Mouse (Mus musculus): ENCODE results near the gene Rsrc1.

Gene Rsrc1

DNA sequence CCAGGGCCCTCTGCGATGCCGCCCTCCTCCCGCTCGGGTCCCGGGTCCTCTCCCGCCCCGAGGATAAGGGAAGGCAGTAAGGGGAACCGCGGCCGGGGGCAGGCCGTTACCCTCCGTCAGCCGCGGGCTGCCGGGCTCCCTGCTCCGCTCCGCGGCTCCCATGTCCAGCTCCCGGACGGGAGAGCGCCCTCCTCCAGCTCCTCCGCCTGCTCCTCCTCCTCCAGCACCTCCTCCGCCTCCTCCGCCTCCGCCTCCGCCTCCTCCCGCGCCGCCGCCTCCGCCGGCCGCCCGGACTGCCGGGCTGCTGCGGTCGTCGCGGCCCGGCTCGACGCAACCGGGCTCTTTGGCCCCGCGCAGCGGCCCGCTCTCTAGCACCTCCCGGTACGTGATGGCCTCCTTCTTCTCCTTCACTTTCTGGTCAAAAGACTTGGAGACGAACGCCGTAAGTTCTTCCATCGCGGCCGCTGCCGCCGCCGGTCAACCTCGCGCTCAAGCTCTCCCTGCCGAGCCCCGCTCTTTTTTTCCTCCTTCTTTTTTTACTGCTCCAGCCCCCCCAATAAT lies at the start of gene Rsrc1:
Gene Rsrc1, plus strand, starts transcription at position 290 of the 561 bp plus-strand sequence.
- peak; percentile 49 for DNase-seq (ENCODE audit: low spot score)

GRCm38 (mm10) chr3:66939675-66940074 lies 41.5 kb upstream of the Rsrc1 start:
- DNase-seq (ENCODE audit: low spot score), result no peak

DNA sequence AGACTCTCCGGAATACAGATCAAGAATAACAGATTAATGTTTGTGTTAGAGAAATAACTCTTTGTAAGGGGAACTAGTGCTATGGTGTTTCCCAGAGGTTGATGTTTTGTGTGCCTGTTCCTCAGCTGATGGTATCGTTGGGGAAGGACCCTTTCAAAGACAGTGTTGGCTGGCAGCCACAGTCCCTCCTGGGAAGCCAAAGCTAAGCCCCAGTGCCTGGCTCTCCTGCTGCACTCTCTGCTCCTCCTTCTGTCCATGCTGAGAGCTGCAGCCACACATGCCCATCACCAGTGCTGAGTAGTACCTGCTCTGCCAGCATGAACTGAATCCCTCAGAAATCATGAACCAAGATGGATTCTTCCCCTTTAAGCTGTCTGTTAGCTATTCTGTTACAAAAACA lies 26.1 kb upstream of the Rsrc1 start:
- DNase-seq (ENCODE audit: low spot score), result no peak

- no peak for DNase-seq (ENCODE audit: low spot score)
Observed at GRCm38 (mm10) chr3:66959972-66960371, 21.2 kb upstream of the Rsrc1 start.

DNA sequence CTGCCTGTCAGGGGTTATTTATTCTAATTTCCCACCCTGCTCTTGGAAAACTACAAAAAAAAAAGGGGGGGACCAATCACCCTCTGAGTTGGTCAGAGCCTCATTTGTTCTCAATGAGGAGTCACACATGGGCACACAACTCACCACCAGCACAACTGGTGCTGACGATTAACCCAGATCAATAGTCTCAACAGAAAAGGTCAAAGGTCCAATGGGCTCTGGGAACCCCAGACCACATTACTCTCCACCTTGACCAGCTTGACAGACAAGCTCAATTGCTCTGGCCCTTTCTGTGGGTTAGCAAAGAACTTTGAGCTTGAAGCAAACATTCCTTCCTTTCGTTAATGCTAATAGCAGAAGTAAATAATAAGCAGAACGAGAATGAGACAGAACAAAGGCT lies 16.3 kb upstream of the Rsrc1 start:
- DNase-seq (ENCODE audit: low spot score), result no peak

- no peak for DNase-seq (ENCODE audit: low spot score)
Observed at GRCm38 (mm10) chr3:66967508-66967907, 13.7 kb upstream of the Rsrc1 start.

DNA sequence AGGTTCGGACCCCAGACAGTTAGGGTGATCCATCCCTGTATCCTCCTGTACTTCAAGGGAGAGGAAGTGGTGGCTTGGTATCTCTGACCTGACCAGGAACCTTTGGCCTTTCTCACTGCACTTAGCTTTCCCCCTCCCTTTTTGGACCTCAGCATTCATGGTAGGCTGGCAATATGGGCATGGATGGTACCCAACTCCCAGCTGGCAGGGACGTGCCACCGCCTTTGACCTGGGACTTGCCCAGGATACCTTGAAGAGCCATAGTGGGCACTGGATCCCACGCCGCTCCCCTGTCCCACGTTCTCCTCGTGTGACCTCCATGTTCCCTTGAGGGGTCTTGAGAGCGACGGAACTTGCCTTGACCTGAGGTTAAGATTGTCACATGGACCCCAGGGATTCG lies 10.9 kb upstream of the Rsrc1 start:
- no peak for DNase-seq (ENCODE audit: low spot score)

GRCm38 (mm10) chr3:66970661-66971331 lies 10.4 kb upstream of the Rsrc1 start:
- no peak for DNase-seq (ENCODE audit: low spot score)

DNA sequence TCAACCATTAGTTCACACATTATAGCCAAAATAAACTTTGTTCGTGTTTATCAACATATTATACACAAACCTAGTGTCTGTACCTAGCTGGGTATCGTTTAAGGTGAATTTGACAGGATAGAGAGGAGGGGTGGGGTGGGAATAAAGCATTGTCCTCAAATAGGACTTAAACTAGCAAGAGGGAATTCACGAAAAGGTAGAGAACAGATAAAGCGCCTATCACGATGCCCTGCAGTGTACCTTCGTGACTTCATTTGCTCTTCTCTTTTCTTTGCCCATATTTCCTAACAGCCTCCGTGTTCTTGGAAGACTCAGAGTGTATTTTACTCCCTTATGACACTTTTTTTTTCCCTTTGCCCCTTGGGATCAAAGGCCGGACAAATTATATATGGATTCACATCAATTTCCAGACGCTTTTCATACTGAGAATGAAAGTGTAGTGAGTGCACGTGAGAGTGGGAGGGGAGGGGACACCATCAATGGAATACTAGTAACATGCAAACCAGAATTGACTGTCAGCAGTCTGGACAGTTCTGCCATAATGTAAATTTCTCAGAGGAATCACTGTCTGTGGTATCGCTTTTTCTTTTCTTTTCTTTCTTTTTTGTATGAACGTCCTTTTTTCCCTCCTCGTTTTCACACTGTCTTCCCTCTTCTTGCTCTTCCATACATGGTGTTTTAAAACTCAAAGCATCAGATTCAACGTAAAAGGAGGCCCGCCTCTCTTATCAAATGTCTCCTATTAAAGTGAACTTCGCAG lies 8.8 kb upstream of the Rsrc1 start:
- DNase-seq (ENCODE audit: low spot score), result no peak

- DNase-seq (ENCODE audit: low spot score), result no peak
Observed at GRCm38 (mm10) chr3:66973391-66973943, 7.7 kb upstream of the Rsrc1 start.

DNA sequence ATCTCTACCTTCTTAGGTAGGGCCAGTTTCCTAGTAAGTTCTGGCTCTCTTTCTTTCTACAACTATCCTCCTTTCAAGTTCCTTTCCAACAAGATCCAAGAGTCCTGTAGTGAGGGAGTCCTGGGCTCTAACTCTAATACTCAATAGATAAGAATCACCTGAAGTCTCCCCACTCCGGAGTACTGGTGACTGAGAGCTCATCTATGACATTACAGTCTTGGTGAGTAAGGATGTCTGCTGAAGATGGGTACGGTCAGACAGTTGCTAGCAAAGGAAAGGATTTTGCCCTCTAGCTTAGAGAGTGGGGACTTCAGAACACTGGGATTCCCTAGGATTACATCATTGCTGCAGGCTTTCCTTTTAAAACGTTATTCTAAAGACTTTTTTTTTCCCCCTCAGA lies 6.7 kb upstream of the Rsrc1 start:
- no peak for DNase-seq (ENCODE audit: low spot score)

GRCm38 (mm10) chr3:66976889-66977615 lies 4.1 kb upstream of the Rsrc1 start:
- no peak for DNase-seq (ENCODE audit: low spot score)

- DNase-seq (ENCODE audit: low spot score), result no peak
Observed at GRCm38 (mm10) chr3:66977811-66978456, 3.3 kb upstream of the Rsrc1 start.

- no peak for DNase-seq (ENCODE audit: low spot score)
Observed at GRCm38 (mm10) chr3:66978457-66979381, 2.5 kb upstream of the Rsrc1 start.

GRCm38 (mm10) chr3:66979491-66979890 lies 1.7 kb upstream of the Rsrc1 start:
- no peak for DNase-seq (ENCODE audit: low spot score)

DNA sequence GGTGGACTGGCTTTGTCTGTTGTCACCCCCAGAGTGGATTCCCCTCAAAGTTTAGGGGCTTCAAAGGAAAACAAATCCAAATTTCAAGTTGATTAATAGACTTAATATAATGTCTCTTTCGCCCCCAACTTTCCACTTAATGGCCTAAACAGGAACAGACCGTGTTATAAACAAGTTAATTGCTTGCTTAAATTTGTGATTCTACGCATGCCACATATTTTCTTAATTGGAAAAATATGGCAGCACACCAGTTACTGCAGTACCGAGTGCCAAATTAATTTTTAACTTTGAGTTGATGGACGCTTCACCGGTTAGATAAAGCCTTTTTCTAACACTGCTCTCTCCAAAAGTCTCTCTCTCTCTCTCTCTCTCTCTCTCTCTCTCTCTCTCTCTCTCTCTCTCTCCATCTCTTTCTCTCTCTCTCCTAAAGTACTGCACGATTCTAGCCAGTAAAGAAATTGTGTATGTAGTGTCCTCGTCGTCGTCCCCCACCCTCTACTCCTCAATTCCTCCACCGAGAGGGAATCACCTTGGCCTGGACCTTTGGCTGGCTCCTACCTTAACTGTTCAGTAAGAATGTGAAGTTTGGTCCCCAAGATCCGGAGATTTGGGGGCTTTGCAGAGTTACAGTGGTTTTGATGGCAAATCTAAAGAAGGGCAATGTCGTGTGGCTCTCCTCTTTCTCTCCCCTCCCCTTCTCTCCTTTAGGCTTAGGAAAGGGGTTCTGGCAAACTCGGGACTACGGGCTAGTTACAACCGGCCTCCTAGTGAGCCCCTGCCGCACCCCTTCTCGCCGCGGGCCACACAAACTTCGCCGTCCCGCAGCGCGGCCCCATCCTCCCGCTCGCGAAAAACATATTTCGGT lies 847 bp upstream of the Rsrc1 start:
- no peak for DNase-seq (ENCODE audit: low spot score)

DNA sequence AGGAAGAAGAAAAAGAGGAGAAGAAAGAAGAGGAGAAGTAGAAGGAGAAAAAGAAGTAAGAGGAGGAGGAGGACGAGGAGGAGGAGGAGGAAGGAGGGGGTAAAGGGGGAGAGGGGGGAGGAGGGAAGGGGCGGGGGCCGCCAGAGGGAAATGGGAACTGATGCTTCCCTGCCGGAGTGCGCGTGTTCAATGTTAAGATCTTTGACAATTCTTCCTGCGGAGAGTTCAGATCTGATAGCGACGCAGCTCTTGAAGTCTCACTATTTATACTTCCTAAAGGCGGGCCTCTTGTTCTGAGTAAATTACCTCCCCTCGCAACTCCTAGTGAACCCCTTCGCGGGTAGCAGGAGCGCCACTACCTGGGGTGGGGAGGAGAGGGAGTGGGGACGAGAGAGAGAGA lies 516 bp downstream of the Rsrc1 start, which contains the start of gene Shox2:
Gene Shox2, minus strand, starts transcription at position 66 of the 400 bp plus-strand sequence.
- DNase-seq (ENCODE audit: low spot score), result no peak

GRCm38 (mm10) chr3:66982181-66982911 lies 1.2 kb downstream of the Rsrc1 start:
- DNase-seq (ENCODE audit: low spot score), result peak; percentile 6

DNA sequence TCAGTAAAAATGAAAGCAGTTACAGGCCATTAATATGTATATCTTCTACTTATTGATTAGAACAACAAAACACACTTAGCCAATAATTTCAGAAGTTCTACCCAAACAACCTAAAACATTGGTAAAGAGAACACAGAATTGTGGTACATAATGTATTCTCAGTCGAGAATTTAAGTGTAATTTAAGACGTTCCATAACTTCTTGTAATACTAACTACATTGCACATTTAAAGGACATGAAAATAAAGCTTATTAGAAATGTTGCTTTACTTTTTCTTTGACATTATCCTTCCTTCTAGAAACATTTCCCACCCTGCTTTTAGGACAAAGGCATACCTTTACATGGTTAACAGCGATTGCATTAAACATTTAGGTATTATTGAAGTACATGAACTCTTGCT lies 2.3 kb downstream of the Rsrc1 start:
- DNase-seq (ENCODE audit: low spot score), result no peak
